Mouse (Mus musculus) kidney, postnatal 0 days (tissue): Measurements from ENCODE around the gene Asic2. TPM values are rescaled to one million over a fixed set of nuclear protein-coding genes. Genes with fewer than 3 reads are reported as not detected.

Experiments used
- ATAC-seq: fragments of 200-750 bp; cut with Nextera tagmentation; replicated peaks from 2 replicates; pipeline ENCODE4 v1.8.0; 2017; ENCODE audit warnings: low read depth, moderate number of reproducible peaks, moderate TSS enrichment, moderate library complexity; ENCODE audit not compliant: low FRiP score
- DNase-seq: peaks from one replicate; pipeline ENCODE4 v3.0.0-alpha.2; 2016; ENCODE audit warnings: low spot score
- H3K27ac ChIP-seq: fragments of 300-500 bp; sonication (generic); 2 replicates; pipeline ENCODE4 v1.5.1; 2014; ENCODE audit warnings: mild to moderate bottlenecking
- H3K27me3 ChIP-seq: fragments of 300-500 bp; sonication (generic); 2 replicates; pipeline ENCODE4 v1.6.1; 2014; ENCODE audit warnings: low read length, mixed read lengths; ENCODE audit not compliant: insufficient read depth
- H3K36me3 ChIP-seq: fragments of 300-500 bp; sonication (generic); 2 replicates; pipeline ENCODE4 v1.6.1; 2014; ENCODE audit warnings: low read length, mixed read lengths; ENCODE audit not compliant: insufficient read depth
- H3K4me1 ChIP-seq: fragments of 300-500 bp; sonication (generic); replicated peaks from 2 replicates; pipeline ENCODE4 v1.6.1; 2014; ENCODE audit warnings: antibody characterized with exemption, low read length, mixed read lengths; ENCODE audit not compliant: insufficient read depth
- H3K4me2 ChIP-seq: fragments of 300-500 bp; sonication (generic); 2 replicates; pipeline ENCODE4 v1.6.1; 2014; ENCODE audit warnings: mild to moderate bottlenecking, low read length, moderate library complexity, mixed read lengths
- H3K4me3 ChIP-seq: fragments of 300-500 bp; sonication (generic); replicated peaks from 2 replicates; pipeline ENCODE4 v1.5.1; 2014; ENCODE audit warnings: low read depth, low read length
- H3K9ac ChIP-seq: fragments of 300-500 bp; sonication (generic); 2 replicates; pipeline ENCODE4 v1.6.1; 2014; ENCODE audit warnings: low read depth, low read length
- H3K9me3 ChIP-seq: fragments of 300-500 bp; sonication (generic); replicated peaks from 2 replicates; pipeline ENCODE4 v1.6.1; 2016; ENCODE audit warnings: low read length, inconsistent platforms, mixed read lengths
- CTCF ChIP-seq: IDR thresholded peaks from 2 replicates; pipeline ENCODE4 v1.5.1; 2016; ENCODE audit warnings: antibody characterized with exemption, low read depth, mild to moderate bottlenecking, moderate library complexity
- WGBS: fragments of 180-500 bp; shearing (Covaris S2); extraction: QIAGEN DNeasy Blood & Tissue Kit; methylation state at CpG from one replicate; pipeline ENCODE4 v1.1.7; 2014; 5-methylcytosine and 5-hydroxymethylcytosine counted together
- polyA plus RNA-seq: library from polyadenylated mRNA; unstranded; fragments of >200 nt; fragmentation: Nextera tagmentation; extraction: Ambion mirVana; gene quantifications from 2 replicates; pipeline ENCODE4 v1.2.1, GENCODE M21; 2015

The Asic2 gene
- polyA plus RNA-seq, 1 experiment from 2014 or later = 2.6 TPM

DNA sequence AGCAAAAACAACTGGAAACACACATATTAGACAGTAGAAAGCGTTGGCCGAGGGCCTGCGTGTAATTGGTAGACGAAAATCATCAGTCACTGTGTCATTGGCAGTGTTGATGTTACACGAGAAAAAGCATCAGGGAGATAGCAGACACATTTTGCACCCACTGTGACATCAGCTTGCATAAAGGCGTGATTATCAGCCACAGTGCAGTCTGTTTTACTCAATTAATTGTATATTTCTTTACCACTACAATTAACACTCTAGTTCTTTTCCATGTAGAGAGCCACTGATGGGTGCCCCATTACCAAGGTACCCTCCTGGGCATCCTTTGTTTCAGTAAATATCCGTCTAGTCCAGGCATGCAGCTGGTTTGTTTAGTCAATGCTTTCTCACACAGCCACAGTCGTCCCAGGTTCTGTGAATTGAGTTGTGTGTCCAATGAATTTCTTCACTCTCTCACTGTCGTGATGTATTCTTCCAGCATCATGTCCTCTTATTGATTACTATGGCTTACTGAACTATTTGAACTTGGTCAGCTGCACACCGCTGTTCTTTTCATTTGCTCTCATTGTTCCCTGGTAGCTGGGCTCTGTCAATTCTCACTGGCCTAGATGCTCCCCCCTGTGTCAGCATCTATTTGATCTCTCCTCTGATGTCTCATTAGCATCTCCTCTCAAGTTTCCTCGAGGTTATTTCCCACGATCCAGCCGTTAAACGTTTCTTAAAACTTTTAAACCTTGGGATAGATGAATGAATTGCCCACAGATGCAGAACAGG, 466.6 kb downstream of the Asic2 start:
- H3K36me3 ChIP-seq = no peaks in the 10 kb centered on the region
- no peak overlapping the region for H3K9ac ChIP-seq
- DNase-seq (no peak), ATAC-seq (no peak)
- H3K27ac ChIP-seq = no peak overlapping the region
- H3K9me3 ChIP-seq = no peaks in the 10 kb centered on the region
- no peaks in the 10 kb centered on the region for H3K4me1 ChIP-seq
- TF ChIP-seq CTCF = no peak
- 36% methylated on average over 14 of the region's 14 CpGs for WGBS
- H3K4me2 ChIP-seq = no peak overlapping the region
- no peaks in the 10 kb centered on the region for H3K27me3 ChIP-seq
- H3K4me3 ChIP-seq = no peak overlapping the region

DNA sequence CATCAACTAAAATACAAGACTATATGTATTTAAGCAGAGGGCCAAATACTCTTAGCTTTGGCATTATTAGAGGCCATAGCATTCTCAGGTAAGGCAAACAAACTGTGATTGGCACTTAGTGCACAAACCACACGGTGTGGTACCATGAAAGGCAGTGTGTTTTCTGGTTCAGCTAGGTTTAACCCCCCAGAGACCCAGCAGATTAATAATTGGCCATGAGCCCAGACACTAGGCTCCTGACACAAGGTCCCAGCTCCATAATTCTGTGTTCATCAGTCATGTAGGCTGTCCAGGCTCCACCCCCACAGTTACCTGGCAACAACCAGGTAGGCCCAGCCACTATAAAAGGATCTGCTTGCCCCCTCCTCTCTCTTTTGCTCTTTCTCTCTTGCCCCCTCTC, 469.3 kb downstream of the Asic2 start:
- TF ChIP-seq CTCF = no peak
- no peak overlapping the region for H3K4me3 ChIP-seq
- H3K4me2 ChIP-seq = no peak overlapping the region
- H3K9me3 ChIP-seq = no peaks in the 10 kb centered on the region
- no peak overlapping the region for H3K9ac ChIP-seq
- H3K4me1 ChIP-seq = no peaks in the 10 kb centered on the region
- DNase-seq (no peak), ATAC-seq (no peak)
- H3K27me3 ChIP-seq = no peaks in the 10 kb centered on the region
- 37% methylated on average over 1 of the region's 1 CpGs for WGBS
- no peak overlapping the region for H3K27ac ChIP-seq
- H3K36me3 ChIP-seq = no peaks in the 10 kb centered on the region

DNA sequence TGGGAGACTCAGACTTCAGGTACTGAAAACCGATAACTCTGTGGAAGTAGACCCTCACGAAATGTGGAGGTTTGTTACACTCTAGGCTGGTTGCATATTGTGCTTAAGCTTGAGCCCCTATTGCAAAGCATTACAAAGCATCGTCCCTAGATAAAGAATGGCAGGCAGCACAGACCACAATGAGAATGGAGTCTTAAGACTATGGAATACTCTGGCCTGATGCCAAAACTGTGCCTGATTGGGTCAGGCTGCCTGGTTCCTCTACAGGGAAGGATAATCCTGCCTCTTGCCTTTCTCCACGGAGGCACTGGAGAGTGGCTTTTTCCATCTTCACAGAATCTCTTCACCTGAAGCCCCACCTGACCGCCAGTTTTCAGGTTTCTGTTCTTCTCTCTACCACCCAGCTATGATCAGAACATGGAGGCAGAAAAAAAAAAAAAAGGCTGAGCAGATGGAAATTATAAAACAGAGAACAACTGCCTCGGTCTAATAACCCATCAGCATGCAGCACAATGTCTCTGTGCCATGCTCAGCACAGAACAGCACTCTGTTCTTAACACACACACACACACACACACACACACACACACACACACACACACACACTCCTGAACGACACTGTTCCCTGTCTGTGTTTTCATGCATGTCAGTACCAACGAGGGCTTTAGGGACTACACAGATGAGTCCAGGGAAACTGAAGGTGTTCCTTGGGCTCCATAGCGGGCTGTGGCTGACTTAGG, 470.4 kb downstream of the Asic2 start:
- no peak for ATAC-seq
- Histone ChIP-seq H3K9ac (no peak overlapping the region), H3K36me3 (no peaks in the 10 kb centered on the region), H3K4me1 (no peaks in the 10 kb centered on the region), H3K27me3 (no peaks in the 10 kb centered on the region), H3K4me2 (no peak overlapping the region), H3K9me3 (no peaks in the 10 kb centered on the region), H3K27ac (no peak overlapping the region), H3K4me3 (no peak overlapping the region)
- DNase-seq = no peak
- TF ChIP-seq CTCF = no peak
- WGBS = 57% methylated on average over 9 of the region's 9 CpGs

DNA sequence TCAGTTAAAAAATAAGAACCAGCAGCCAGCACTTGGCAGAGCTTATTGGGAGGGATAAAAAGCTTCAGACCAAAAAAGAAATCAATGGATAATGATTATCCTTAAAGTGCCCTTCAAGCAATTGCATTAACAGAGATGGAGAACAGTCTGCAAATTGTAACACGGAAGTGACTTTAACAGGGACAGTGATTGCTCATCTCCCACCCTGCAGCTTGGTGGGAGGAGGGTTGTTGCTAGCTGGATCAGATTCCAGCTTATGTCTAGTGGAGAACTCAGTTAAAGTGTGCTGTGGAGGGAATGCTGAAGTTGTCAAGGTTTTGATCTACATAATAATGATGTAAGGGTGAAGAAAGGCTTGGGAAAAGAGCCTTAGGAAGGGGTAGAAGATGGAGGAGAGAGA, 471.8 kb downstream of the Asic2 start:
- no peak overlapping the region for H3K9ac ChIP-seq
- ATAC-seq (no peak), DNase-seq (peak; percentile 32)
- H3K27ac ChIP-seq = no peak overlapping the region
- H3K4me3 ChIP-seq = no peak overlapping the region
- no peak overlapping the region for H3K4me2 ChIP-seq
- no peaks in the 10 kb centered on the region for H3K36me3 ChIP-seq
- 13% methylated on average over 1 of the region's 1 CpGs for WGBS
- H3K4me1 ChIP-seq = no peaks in the 10 kb centered on the region
- TF ChIP-seq CTCF = no peak
- H3K27me3 ChIP-seq = no peaks in the 10 kb centered on the region
- H3K9me3 ChIP-seq = no peaks in the 10 kb centered on the region

DNA sequence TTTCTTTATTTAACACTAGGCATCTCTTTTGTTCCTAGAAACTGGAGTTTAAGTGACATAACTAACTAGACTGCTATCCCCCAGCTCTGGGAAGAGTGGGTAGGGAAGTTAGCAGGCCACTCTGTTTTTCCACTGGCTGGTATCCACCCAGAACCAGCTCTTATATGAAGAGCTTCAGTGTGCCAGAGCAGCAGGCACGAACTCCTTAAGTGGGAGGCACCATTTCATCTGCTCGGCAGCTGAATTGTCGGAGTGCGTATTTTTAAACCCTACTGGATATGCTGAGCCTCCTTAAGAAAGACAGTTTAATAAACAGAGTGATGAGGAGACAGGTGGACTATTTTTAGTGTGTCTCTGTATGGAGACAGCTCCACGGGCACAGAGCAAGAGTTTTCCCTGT, 475.9 kb downstream of the Asic2 start:
- no peaks in the 10 kb centered on the region for H3K9me3 ChIP-seq
- WGBS = 59% methylated on average over 5 of the region's 5 CpGs
- H3K4me1 ChIP-seq = no peaks in the 10 kb centered on the region
- no peak for TF ChIP-seq CTCF
- DNase-seq = no peak
- no peak overlapping the region for H3K4me2 ChIP-seq
- H3K4me3 ChIP-seq = no peak overlapping the region
- no peaks in the 10 kb centered on the region for H3K36me3 ChIP-seq
- no peak overlapping the region for H3K27ac ChIP-seq
- H3K9ac ChIP-seq = no peak overlapping the region
- H3K27me3 ChIP-seq = no peaks in the 10 kb centered on the region
- no peak for ATAC-seq

DNA sequence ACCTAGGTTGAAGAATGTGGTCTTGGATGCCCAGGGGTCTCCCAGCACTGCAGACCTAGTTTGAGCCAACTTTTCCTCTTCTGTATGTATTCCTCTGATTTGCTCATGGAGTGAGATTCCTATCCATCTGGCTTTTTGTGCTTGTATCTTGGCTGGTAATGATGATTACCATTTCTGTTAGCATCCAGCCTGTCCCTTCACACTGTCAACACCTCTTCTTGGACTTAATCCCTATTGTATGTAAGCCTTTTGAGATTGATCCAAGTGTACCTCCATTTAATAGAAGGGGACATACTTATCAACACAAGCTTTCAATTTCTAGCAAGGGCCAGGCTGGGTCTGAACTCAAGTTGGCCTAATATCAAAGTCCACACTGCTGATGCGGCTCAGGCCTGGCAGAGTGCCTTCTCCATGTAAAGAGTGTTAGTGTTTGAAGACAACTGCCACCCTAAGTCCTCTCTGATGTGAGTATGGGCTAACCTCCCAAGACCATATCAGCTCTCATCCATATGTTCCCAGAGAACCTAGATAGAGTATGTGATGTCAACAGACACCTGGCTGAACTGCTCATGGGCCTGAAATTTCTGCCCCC, 479.0 kb downstream of the Asic2 start:
- 58% methylated on average over 1 of the region's 1 CpGs for WGBS
- Histone ChIP-seq H3K9me3 (no peaks in the 10 kb centered on the region), H3K36me3 (no peaks in the 10 kb centered on the region), H3K4me3 (no peak overlapping the region), H3K9ac (no peak overlapping the region), H3K27me3 (no peaks in the 10 kb centered on the region), H3K4me1 (no peaks in the 10 kb centered on the region), H3K4me2 (no peak overlapping the region), H3K27ac (no peak overlapping the region)
- DNase-seq = no peak
- ATAC-seq = no peak
- no peak for TF ChIP-seq CTCF
